Mouse (Mus musculus): ENCODE data around the gene Slc25a33.

DNA sequence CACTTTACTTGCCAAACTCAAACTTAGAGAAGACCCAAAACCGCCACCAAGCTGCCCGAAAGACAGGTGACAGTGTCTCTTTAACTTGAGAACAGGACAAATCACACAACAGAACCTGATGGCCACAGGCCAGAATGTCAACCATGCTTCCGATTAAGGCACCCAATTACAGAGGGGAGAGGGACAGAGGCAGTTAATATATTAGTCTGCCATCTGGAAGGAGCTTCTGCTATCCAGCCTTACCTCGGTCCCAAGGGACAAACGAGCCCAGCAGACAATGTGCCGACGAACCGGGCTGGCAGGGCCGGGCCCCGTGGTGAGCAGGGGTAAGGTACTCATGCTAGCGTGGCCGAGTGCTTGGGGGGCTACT lies 51.1 kb downstream of the Slc25a33 start:
- TF ChIP-seq TAL1 (IDR thresholded peaks at IDR 0.05; ENCODE audit: low read length) (no peak), GATA1 (IDR thresholded peaks at IDR 0.05; ENCODE audit: low read length) (no peak)

Data from erythroblast, embryonic 14.5 days (primary cell).